Mouse (Mus musculus) hindbrain, embryonic 13.5 days (tissue): ENCODE data around the gene Ube2l3. TPM values are rescaled to one million over a fixed set of nuclear protein-coding genes. Genes with fewer than 3 reads are reported as not detected.
"Not testable (repeated sequence)": the region's sequence is repeated elsewhere in the genome, so short reads cannot be mapped to it uniquely, and the experiment has no call there.

Experiments used
- ATAC-seq: fragments of 200-750 bp; cut with Nextera tagmentation; 2 replicates; pipeline ENCODE4 v1.8.0; 2017; ENCODE audit warnings: moderate TSS enrichment; ENCODE audit not compliant: low FRiP score
- H3K27ac ChIP-seq: fragments of 300-500 bp; sonication (generic); 2 replicates; pipeline ENCODE4 v1.5.1; 2015; ENCODE audit warnings: inconsistent platforms, mild to moderate bottlenecking, moderate library complexity
- H3K27me3 ChIP-seq: fragments of 300-500 bp; sonication (generic); 2 replicates; pipeline ENCODE4 v1.6.1; 2015; ENCODE audit warnings: mild to moderate bottlenecking, inconsistent platforms
- H3K36me3 ChIP-seq: fragments of 300-500 bp; sonication (generic); 2 replicates; pipeline ENCODE4 v1.6.1; 2015; ENCODE audit warnings: mild to moderate bottlenecking, inconsistent platforms
- H3K4me1 ChIP-seq: fragments of 300-500 bp; sonication (generic); replicated peaks from 2 replicates; pipeline ENCODE4 v1.6.1; 2015; ENCODE audit warnings: inconsistent platforms
- H3K4me2 ChIP-seq: fragments of 300-500 bp; sonication (generic); 2 replicates; pipeline ENCODE4 v1.6.1; 2015; ENCODE audit warnings: inconsistent platforms, mild to moderate bottlenecking, moderate library complexity
- H3K4me3 ChIP-seq: fragments of 300-500 bp; sonication (generic); 2 replicates; pipeline ENCODE4 v1.5.1; 2015; ENCODE audit warnings: mild to moderate bottlenecking, inconsistent platforms
- H3K9ac ChIP-seq: fragments of 300-500 bp; sonication (generic); 2 replicates; pipeline ENCODE4 v1.6.1; 2015; ENCODE audit warnings: mild to moderate bottlenecking, inconsistent platforms
- H3K9me3 ChIP-seq: fragments of 300-500 bp; sonication (generic); 2 replicates; pipeline ENCODE4 v1.6.1; 2016; ENCODE audit warnings: inconsistent platforms
- WGBS: fragments of 180-500 bp; shearing (Covaris S2); methylation state at CpG from one replicate; pipeline ENCODE4 v1.1.7; 2015; 5-methylcytosine and 5-hydroxymethylcytosine counted together
- polyA plus RNA-seq: library from polyadenylated mRNA; unstranded; fragments of >200 nt; fragmentation: Nextera tagmentation; extraction: Ambion mirVana; gene quantifications from 2 replicates; pipeline ENCODE4 v1.2.1, GENCODE M21; 2015

Gene Ube2l3
- polyA plus RNA-seq, 1 experiment from 2014 or later, result 319 TPM

GRCm38 (mm10) chr16:17232794-17233701 is 30.6 kb upstream of the Ube2l3 start, which contains the start of gene Hic2:
Hic2 (plus strand) TSS chr16:17233572.
- peak within 1 kb of the TSS; percentile 87 for H3K4me2 ChIP-seq
- peak within 1 kb of the TSS; percentile 97 for H3K27ac ChIP-seq
- no peaks in the 10 kb centered on the region for H3K27me3 ChIP-seq
- H3K4me1 ChIP-seq, result peaks cover 40% of the 10 kb centered on the region
- no peaks in the 10 kb centered on the region for H3K36me3 ChIP-seq
- ATAC-seq, result peak; percentile 95
- H3K4me3 ChIP-seq, result peak within 1 kb of the TSS; percentile 84
- peak within 1 kb of the TSS; percentile 95 for H3K9ac ChIP-seq
- WGBS, result 1% methylated on average over 59 of the region's 59 CpGs
- H3K9me3 ChIP-seq, result no peaks in the 10 kb centered on the region

GRCm38 (mm10) chr16:17231523-17231922 is 29.1 kb upstream of the Ube2l3 start:
- ATAC-seq, H3K27me3 ChIP-seq, H3K36me3 ChIP-seq, H3K9me3 ChIP-seq, H3K4me2 ChIP-seq, H3K27ac ChIP-seq, H3K9ac ChIP-seq, H3K4me3 ChIP-seq: not testable (repeated sequence)
- H3K4me1 ChIP-seq, result peaks cover 27% of the 10 kb centered on the region
- WGBS, result 93% methylated on average over 2 of the region's 2 CpGs

GRCm38 (mm10) chr16:17226496-17226895 is 24.0 kb upstream of the Ube2l3 start:
- Histone ChIP-seq H3K9me3 (no peaks in the 10 kb centered on the region), H3K27ac (no peak overlapping the region), H3K4me2 (no peak overlapping the region), H3K4me1 (no peaks in the 10 kb centered on the region), H3K36me3 (no peaks in the 10 kb centered on the region), H3K4me3 (no peak overlapping the region), H3K27me3 (no peaks in the 10 kb centered on the region), H3K9ac (no peak overlapping the region)
- no peak for ATAC-seq

- ATAC-seq, result no peak
- WGBS, result 88% methylated on average over 5 of the region's 5 CpGs
These were observed 23.1 kb upstream of the Ube2l3 start for GRCm38 (mm10) chr16:17225584-17225983.

GRCm38 (mm10) chr16:17222197-17222596 is 19.7 kb upstream of the Ube2l3 start:
- no peaks in the 10 kb centered on the region for H3K9me3 ChIP-seq
- ATAC-seq, result peak; percentile 100
- no peaks in the 10 kb centered on the region for H3K27me3 ChIP-seq

More at GRCm38 (mm10) chr16:17225584-17225983, 23.1 kb upstream of the Ube2l3 start:
- Histone ChIP-seq H3K9me3 (no peaks in the 10 kb centered on the region), H3K4me3 (no peak overlapping the region), H3K27me3 (no peaks in the 10 kb centered on the region), H3K36me3 (no peaks in the 10 kb centered on the region), H3K4me1 (no peaks in the 10 kb centered on the region), H3K27ac (no peak overlapping the region), H3K9ac (no peak overlapping the region), H3K4me2 (no peak overlapping the region)

GRCm38 (mm10) chr16:17220127-17220733 is 17.8 kb upstream of the Ube2l3 start:
- no peak overlapping the region for H3K4me2 ChIP-seq
- 37% methylated on average over 7 of the region's 7 CpGs for WGBS
- no peaks in the 10 kb centered on the region for H3K4me1 ChIP-seq
- H3K27me3 ChIP-seq, result no peaks in the 10 kb centered on the region
- no peak overlapping the region for H3K4me3 ChIP-seq
- no peak for ATAC-seq
- H3K27ac ChIP-seq, result no peak overlapping the region
- no peaks in the 10 kb centered on the region for H3K36me3 ChIP-seq
- H3K9ac ChIP-seq, result no peak overlapping the region
- no peaks in the 10 kb centered on the region for H3K9me3 ChIP-seq

More at GRCm38 (mm10) chr16:17222197-17222596, 19.7 kb upstream of the Ube2l3 start:
- no peak overlapping the region for H3K9ac ChIP-seq
- H3K36me3 ChIP-seq, result no peaks in the 10 kb centered on the region
- no peak overlapping the region for H3K27ac ChIP-seq
- no peak overlapping the region for H3K4me2 ChIP-seq
- 29% methylated on average over 25 of the region's 25 CpGs for WGBS
- H3K4me1 ChIP-seq, result no peaks in the 10 kb centered on the region
- no peak overlapping the region for H3K4me3 ChIP-seq

- Histone ChIP-seq H3K4me2 (no peak overlapping the region), H3K9me3 (no peaks in the 10 kb centered on the region), H3K36me3 (no peaks in the 10 kb centered on the region), H3K27me3 (no peaks in the 10 kb centered on the region), H3K4me1 (no peaks in the 10 kb centered on the region), H3K27ac (no peak overlapping the region), H3K4me3 (no peak overlapping the region), H3K9ac (no peak overlapping the region)
- no peak for ATAC-seq
- 65% methylated on average over 8 of the region's 8 CpGs for WGBS
These were observed 14.6 kb upstream of the Ube2l3 start for GRCm38 (mm10) chr16:17216934-17217633.

- no peaks in the 10 kb centered on the region for H3K36me3 ChIP-seq
- H3K27me3 ChIP-seq, result peaks cover 21% of the 10 kb centered on the region
- WGBS, result 7% methylated on average over 48 of the region's 48 CpGs
- H3K4me1 ChIP-seq, result peaks cover 26% of the 10 kb centered on the region
- H3K4me2 ChIP-seq, result peak overlapping the region; percentile 82
- peak overlapping the region; percentile 92 for H3K27ac ChIP-seq
- no peaks in the 10 kb centered on the region for H3K9me3 ChIP-seq
- ATAC-seq, result peak; percentile 65
- H3K4me3 ChIP-seq, result peak overlapping the region; percentile 55
- peak overlapping the region; percentile 77 for H3K9ac ChIP-seq
These were observed 7.8 kb upstream of the Ube2l3 start for GRCm38 (mm10) chr16:17209981-17210838.

GRCm38 (mm10) chr16:17209404-17209960 is 7.0 kb upstream of the Ube2l3 start:
- Histone ChIP-seq H3K4me2 (peak overlapping the region; percentile 82), H3K36me3 (no peaks in the 10 kb centered on the region), H3K9ac (peak overlapping the region; percentile 77), H3K27me3 (peaks cover 21% of the 10 kb centered on the region), H3K9me3 (no peaks in the 10 kb centered on the region), H3K4me1 (peaks cover 26% of the 10 kb centered on the region), H3K4me3 (peak overlapping the region; percentile 55), H3K27ac (peak overlapping the region; percentile 92)
- ATAC-seq, result peak; percentile 6
- WGBS, result 2% methylated on average over 37 of the region's 37 CpGs

GRCm38 (mm10) chr16:17208389-17209361 is 6.2 kb upstream of the Ube2l3 start, which contains the start of gene Rimbp3:
Rimbp3 (plus strand) TSS chr16:17208603.
- WGBS, result 1% methylated on average over 83 of the region's 85 CpGs
- Histone ChIP-seq H3K27ac (peak within 1 kb of the TSS; percentile 92), H3K27me3 (peaks cover 21% of the 10 kb centered on the region), H3K9me3 (no peaks in the 10 kb centered on the region), H3K4me2 (peak within 1 kb of the TSS; percentile 82), H3K9ac (peak within 1 kb of the TSS; percentile 77), H3K4me1 (peaks cover 26% of the 10 kb centered on the region), H3K4me3 (peak within 1 kb of the TSS; percentile 55), H3K36me3 (no peaks in the 10 kb centered on the region)
- peak; percentile 89 for ATAC-seq
